Mouse (Mus musculus): ENCODE results near the gene St3gal6.
"Not testable (repeated sequence)": the region's sequence is repeated elsewhere in the genome, so short reads cannot be mapped to it uniquely, and the experiment has no call there.

Gene St3gal6

DNA sequence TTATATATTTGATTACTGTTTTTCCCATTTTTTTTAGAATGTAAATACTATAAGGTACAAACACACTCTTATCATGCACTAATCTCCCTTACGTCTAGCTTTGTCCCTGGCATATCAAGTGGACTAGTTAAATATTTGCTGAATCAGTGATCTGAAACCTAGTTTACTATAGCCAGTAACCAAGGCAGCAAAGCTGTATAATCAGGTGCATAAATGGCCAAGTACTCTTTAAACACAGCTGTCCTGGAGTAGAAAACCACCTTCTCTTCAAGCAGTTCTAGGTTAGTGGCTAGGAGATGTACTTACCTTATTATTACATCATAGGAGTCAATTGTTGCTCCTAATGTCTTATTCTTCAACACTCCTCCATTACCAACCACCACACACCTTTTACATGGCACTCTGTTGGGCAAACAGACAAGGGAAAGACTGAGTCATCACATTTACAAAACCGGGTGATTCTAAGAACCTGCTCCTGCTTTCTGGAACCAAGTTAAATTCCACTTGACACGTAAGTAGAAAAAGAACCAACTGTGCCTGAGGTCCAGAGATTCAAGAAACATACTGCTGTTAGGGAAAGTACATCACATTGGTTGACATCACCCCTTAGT is 48.4 kb downstream of the St3gal6 start:
- no peak for DNase-seq (ENCODE audit: low spot score in 2 of 2)

DNA sequence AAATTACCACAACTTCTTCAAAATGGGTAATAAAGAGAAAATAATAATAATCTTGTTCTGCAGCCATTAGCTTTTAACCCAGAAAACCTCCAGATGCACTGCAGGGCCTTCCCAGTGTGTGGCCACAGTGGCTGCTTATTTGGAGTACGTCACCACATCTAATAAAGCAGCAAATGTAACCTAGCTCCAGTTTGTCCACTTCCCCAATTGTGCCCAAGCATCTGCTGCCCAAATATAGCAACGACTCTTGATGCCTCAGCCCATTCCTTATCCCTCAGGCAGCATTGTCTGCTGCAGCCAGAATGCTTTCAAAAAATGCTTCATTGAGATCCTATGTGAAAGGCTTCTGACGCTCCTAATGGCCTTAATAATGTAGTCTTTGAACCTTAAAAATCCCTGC is 49.2 kb downstream of the St3gal6 start:
- DNase-seq (ENCODE audit: low spot score in 2 of 2) = no peak

GRCm38 (mm10) chr16:58470841-58471240 is 53.2 kb downstream of the St3gal6 start:
- no peak for DNase-seq (ENCODE audit: low spot score in 2 of 2)

GRCm38 (mm10) chr16:58470061-58470460 is 54.0 kb downstream of the St3gal6 start:
- DNase-seq (ENCODE audit: low spot score in 2 of 2) = no peak

DNA sequence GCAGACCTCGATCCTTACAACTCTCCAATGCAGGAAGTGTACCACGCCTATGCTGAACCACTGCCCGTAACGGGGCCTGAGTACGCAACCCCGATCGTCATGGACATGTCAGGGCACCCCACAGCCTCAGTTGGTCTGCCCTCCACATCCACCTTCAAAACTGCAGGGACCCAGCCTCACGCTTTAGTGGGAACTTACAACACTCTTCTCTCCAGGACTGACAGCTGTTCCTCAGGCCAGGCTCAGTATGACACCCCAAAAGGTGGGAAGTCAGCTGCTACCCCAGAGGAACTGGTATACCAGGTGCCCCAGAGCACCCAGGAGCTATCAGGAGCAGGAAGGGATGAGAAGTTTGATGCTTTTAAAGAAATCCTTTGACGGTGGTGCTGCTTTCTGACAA is 58.6 kb downstream of the St3gal6 start:
- DNase-seq (ENCODE audit: low spot score in 2 of 2) = no peak

DNA sequence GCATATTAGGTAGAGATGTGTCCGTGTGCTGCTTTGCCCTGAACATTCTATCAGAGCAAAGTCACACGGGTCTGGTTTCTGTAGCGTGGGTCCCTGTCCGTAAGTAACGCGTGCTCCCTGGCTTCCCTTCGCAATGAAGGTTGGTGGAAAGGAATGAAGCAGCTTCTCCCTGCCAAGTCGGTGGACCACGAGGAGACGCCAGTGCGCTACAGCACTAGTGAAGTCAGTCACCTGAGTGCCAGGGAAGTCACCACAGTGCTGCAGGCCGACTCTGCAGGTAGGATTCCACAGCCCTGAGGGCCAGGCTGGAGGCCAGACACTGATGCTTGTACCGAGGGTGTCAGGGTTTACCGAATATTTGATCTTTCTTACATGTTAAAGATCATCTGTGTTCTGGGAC is 60.0 kb downstream of the St3gal6 start:
- no peak for DNase-seq (ENCODE audit: low spot score in 2 of 2)

DNA sequence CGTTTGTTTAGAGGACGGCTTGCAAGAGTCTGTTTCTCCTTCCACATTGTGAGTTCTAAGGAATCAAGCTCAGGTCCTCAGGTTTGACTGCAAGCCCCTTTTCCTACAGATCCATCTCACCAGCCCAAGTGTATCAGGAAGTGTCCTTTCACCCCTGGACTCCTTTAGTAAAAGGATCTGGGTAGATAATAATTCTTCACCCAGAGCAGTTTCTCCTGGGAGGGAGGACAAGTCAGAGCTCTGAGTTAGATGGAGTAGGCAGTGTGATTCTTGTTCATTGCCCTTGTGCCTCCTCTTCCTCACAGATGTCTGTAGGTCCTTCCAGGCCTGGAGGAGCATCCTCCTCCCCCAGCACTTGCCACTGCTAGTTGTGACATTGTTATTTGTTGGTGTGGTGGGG is 61.5 kb downstream of the St3gal6 start:
- no peak for DNase-seq (ENCODE audit: low spot score in 2 of 2)

DNA sequence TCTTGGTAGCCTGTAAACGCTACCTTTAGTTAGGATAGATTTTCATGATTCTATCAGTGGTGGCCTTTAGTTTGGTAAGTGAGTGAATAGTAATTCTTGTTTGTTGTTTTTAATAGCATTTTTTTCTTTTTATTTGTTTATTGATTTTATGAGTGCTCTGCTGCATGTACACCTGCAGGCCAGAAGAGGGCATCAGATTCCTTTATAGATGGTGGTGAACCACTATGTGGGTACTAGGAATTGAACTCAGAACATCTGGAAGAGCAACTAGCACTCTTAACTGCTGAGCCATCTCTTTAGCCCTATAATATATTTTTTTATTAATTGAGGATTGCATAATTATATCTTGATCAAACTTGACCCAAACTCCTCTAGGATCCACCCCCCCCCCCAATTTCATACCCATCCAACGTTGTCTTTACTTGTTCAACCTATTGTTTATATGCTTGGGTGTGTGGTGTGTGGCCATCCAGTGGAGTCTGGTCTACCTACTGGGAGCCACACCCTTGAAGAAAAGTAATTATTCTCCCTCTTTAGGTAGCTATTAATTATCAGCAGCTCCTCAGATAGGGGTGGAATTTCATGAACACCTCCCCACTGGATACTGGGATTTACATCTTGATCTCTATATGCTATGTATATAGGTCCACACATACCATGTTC is 62.1 kb downstream of the St3gal6 start:
- no peak for DNase-seq (ENCODE audit: low spot score in 2 of 2)

- DNase-seq (ENCODE audit: low spot score in 2 of 2) = no peak
These were observed 63.7 kb downstream of the St3gal6 start for GRCm38 (mm10) chr16:58460386-58460785.

DNA sequence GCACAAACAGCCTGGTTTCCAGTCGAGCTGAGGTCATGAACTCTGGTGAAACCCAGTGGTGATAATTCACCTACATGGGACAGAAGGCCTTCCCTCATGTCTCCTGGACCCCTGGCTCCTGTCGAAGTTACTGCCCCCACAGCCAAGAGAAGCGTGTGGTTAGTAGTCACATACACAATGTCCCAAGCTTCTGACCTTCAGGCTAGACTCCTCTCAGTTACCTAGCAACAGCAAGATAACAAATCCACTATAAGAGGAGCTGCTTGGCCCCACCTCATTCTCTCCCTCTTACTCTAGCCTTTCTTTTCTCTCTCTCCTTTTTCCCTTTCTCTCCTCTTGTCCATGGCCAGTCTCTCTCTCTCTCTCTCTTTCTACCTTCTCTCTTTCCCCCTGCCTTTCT is 64.1 kb downstream of the St3gal6 start:
- DNase-seq (ENCODE audit: low spot score in 2 of 2) = not testable (repeated sequence)

DNA sequence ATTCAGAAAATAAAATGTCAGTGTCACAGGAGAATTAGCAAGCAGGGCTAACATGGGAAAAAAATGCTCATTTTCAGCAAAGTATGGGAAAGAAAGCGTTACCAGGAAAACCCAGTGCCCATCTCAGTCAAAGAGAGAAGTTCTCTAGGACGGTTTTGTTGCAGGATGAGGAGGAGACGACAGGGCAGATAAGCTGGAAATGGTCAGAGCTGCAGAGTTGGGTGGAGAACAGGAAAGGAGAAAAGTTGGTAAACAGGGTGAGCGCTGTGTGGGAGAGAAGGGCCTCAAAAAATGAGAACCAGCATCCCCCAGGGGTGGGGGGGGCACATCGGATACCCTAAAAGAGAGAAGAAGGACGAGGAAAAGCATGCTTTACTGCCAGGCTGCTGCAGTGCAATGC is 67.1 kb downstream of the St3gal6 start:
- DNase-seq (ENCODE audit: low spot score in 2 of 2) = no peak

GRCm38 (mm10) chr16:58456445-58456844 is 67.6 kb downstream of the St3gal6 start:
- no peak for DNase-seq (ENCODE audit: low spot score in 2 of 2)

DNA sequence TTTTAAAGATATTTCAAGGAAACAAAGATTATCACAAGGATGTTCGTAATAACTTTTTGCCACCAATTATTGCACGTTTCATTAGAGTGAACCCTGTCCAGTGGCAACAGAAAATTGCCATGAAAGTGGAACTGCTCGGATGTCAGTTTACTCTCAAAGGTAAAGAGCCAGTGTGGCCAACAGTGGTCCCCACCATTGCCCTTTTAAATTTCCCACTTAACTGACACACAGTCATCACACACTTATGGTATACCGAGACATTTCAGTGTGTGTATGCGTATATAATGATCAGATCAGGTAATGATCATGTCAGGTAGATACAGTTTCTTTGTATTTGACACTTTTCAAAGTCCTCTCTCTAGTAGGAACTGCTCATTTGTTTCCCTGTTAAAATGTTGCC is 68.9 kb downstream of the St3gal6 start:
- DNase-seq (ENCODE audit: low spot score in 2 of 2) = no peak

- no peak for DNase-seq (ENCODE audit: low spot score in 2 of 2)
These were observed 69.4 kb downstream of the St3gal6 start for GRCm38 (mm10) chr16:58454617-58455016.

DNA sequence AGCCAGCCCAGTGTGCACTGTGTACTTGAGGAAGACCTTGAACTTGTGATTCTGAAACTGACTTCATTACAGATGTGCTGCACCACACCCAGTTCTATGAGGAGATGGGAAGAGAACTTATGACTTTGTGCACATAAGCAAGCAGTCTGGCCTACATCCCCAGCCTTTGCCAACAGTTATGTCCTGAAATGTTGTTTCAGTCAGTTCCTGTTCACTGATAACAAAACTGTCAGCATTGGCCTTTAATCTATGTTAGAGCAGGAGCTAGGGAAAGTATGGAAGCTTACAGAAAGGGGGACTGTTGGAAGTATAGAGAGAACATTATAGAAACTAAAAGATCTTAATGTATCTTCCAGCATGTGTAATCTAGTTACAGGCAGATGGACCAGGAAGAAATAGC is 70.2 kb downstream of the St3gal6 start:
- no peak for DNase-seq (ENCODE audit: low spot score in 2 of 2)

- no peak for DNase-seq (ENCODE audit: low spot score in 2 of 2)
These were observed 70.9 kb downstream of the St3gal6 start for GRCm38 (mm10) chr16:58453138-58453537.

DNA sequence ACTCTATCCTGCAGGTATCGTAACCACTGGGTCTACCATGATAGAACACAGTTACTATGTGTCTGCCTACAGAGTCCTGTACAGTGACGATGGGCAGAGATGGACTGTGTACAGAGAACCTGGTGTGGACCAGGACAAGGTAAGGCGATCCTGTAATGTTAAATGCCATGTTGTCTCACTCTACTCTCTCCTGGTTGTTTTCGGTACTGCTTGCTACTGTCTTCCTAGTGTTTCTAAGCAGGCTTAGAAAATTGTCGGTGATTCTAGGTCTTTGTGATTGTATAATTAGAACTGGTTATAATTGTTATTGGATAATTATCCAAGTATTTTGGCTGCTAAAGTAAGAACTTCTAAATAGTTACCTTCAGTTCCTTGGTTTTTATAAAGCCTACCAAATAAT is 72.4 kb downstream of the St3gal6 start:
- DNase-seq (ENCODE audit: low spot score in 2 of 2) = no peak

DNA sequence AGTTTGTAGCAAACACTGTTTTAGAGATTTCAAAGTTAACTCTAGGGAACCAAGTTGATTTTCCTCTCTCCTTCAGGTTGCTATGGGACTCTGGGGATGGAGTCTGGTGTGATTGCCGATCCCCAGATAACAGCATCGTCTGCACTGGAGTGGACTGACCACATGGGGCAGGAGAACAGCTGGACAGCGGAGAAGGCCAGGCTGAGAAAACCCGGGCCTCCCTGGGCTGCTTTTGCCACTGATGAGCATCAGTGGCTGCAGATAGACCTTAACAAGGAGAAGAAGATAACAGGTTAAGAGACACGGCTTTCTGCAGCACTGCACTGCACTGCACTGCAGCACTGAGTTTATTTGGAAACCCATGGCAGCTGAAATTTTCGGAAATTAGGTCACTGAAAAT is 73.4 kb downstream of the St3gal6 start:
- no peak for DNase-seq (ENCODE audit: low spot score in 2 of 2)

DNA sequence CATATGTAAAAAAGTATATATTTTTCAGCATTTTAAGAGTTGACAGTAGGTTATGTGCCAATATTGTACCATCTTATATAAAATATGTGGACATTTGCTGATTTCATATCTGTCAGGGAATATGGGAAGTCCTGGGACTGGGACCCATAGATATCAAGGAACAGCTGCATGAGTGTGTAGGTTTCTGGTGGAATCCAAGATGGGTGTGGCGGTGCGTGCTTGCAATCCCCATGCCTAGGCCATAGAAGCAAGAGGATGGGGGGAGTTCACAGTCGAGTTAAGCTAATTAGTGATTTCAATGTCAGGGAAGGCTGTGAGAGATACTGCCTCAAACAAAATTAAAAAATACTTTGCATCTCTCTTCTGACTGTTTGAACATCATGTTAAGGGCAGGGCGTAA is 75.0 kb downstream of the St3gal6 start:
- DNase-seq (ENCODE audit: low spot score in 2 of 2) = no peak

DNA sequence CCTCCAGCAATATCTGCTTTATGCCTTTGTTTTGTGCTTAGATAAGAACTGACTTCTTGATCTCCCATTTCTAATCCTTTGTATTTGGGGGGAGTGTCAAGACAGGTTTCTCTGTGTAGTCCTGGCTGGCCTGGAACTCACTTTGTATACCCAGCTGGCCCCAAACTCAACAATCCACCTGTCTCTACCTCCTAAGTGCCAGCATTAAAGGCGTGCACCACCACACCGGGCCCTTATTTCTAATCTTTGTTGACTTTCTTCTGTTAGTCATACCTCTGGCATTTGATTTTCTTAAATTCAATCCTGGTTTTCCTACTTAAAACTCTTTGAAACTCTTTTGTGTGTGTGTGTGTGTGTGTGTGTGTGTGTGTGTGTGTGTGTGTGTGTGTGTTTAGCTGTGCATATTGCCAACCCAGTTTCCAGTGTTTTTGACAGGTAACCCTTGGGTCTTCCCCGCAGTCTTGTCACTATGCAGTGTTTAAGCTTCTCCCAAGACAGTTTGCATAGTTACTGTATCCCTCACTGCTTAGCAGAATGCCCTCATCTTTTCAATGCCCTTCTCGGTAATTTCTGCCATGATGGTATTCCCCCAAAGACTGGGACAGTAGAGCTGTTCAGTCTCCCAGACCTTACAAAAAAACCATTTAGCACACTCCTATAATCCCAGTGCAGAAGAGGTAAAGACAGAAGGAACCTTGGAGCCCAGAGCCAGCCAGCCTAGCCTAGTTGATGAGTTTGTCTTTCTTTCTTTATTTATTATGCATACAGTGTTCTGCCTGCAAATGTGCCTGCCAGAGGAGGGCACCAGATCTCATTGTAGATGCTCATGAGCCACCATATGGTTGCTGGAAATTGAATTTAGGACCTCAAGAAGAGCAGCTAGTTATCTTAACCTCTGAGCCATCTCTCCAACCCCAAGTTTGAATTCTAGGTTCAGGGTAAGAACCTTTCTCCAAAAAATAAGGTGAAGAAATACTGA is 77.5 kb downstream of the St3gal6 start:
- no peak for DNase-seq (ENCODE audit: low spot score in 2 of 2)

- DNase-seq (ENCODE audit: low spot score in 2 of 2) = no peak
These were observed 79.3 kb downstream of the St3gal6 start for GRCm38 (mm10) chr16:58444735-58445134.

- no peak for DNase-seq (ENCODE audit: low spot score in 2 of 2)
These were observed 91.7 kb downstream of the St3gal6 start for GRCm38 (mm10) chr16:58432384-58432783.

GRCm38 (mm10) chr16:58430246-58430645 is 93.8 kb downstream of the St3gal6 start:
- DNase-seq (ENCODE audit: low spot score in 2 of 2) = no peak

Measured in right cerebral cortex, postnatal 36 days (tissue).